Mouse (Mus musculus) heart, postnatal 0 days (tissue): Measurements from ENCODE around the gene Syngr3.

Experiments used
- CTCF ChIP-seq: IDR thresholded peaks from 2 replicates; pipeline ENCODE4 v1.5.1; 2016; ENCODE audit warnings: antibody characterized with exemption, control low read depth, low read depth
- EP300 ChIP-seq: IDR thresholded peaks from 2 replicates; pipeline ENCODE4 v1.6.1; 2016; ENCODE audit warnings: antibody characterized with exemption, low read depth

DNA sequence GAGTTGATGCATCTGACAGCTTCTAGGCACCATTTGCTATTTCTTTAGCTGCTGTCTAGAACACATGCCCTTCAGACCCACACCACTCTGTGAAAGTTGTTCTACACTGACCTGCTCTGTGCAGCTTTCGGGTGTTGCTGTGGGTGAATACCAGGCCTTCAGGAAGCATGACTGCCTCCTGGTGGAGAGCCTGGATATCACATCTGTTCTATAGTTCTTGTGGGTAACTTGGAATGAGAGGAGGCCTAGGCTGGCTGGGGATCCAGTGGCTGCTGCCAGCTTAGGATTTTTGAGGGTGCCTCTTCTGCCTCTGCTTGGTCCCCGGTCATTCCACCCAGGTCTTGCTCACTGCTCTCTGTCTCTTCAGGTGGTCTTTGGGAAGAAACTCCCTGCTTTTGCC, 13.6 kb downstream of the Syngr3 start:
- TF ChIP-seq CTCF (peak; percentile 75), EP300 (no peak)
